Mouse (Mus musculus): ENCODE data around the gene Sf3b1. TPM values are rescaled to one million over a fixed set of nuclear protein-coding genes. Genes with fewer than 3 reads are reported as not detected.
"Not testable (repeated sequence)": the region's sequence is repeated elsewhere in the genome, so short reads cannot be mapped to it uniquely, and the experiment has no call there.

Sf3b1 gene
- polyA plus RNA-seq, 1 experiment = 180 TPM

DNA sequence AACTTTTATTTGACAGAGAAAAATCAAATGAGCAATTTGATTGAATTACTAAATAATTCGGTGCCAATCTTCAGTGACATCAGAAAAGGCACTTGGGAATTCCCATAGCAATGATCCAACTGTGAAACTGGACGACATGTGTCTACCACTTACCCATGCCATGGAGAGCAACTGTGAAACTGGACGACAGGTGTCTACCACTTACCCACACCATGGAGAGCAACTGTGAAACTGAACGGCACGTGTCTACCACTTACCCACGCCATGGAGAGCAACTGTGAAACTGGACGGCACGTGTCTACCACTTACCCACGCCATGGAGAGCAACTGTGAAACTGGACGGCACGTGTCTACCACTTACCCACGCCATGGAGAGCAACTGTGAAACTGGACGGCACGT lies 70.3 kb downstream of the Sf3b1 start:
- DNase-seq (ENCODE audit: low spot score) = not testable (repeated sequence)

DNA sequence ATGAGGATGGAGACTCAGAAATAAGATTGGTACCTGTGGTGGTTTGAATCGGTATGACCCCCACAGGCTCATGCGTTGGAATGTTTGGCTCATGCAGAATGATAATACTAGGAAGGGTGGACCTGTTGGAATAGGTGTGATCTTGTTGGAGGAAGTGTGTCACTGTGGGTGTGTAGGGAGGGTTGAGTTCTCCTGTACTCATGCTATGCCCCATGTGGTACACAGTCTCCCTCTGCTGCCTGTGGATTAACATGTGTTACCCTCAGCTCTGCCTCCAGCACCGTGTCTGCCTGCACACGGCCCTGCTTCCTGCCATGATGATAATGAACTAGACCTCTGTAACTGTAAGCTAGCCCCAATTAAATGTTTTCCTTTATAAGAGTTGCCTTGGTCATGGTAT lies 72.4 kb downstream of the Sf3b1 start:
- DNase-seq (ENCODE audit: low spot score) = no peak

DNA sequence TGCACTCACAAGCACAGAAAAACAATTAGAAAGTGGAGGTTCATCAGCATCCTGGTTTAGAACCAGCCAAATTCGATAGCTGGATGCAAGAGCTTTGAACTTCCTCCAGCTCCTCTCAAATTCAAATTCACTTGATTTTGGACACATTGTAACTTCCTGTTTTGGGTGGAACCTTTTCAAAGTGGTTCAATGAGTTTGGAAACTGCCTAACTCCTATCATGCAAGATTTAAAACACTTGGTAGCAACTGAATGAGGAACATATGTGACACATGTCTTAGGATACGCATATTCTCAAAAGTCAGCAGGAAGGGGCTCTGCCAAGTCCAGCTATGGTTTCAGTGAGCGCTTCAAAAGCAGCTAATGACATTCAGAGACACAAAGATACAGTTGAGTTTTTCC lies 82.6 kb downstream of the Sf3b1 start:
- DNase-seq (ENCODE audit: low spot score) = no peak

DNA sequence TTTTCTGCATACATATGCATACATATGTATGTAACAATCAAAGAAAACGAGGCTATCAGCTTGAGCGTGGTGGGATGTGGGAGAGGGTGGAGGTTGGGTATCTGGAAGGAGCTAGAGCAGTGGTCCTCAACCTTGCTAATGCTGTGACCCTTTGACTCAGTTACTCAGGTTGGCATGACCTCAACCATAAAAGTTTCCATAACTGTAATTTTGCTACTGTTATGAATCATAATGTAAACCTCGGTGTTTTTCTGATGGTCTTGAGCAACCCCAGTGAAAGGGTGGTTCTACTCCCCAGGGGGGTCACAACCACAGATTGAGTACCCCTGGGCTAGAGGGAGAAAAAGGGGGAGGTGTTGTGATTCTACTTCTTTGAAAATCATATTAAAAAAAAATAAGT lies 91.8 kb downstream of the Sf3b1 start:
- DNase-seq (ENCODE audit: low spot score) = no peak

Other genes starting within 250 kb of the Sf3b1 start
- 28.1 and 30.7 TPM in 2 replicates for gene Ankrd44, start 101.1 kb downstream of the Sf3b1 start, polyA plus RNA-seq (2012; rRNA removed)
- 63.1 and 78.4 TPM in 2 replicates for gene Coq10b, start 25.3 kb upstream of the Sf3b1 start, polyA plus RNA-seq (2012; rRNA removed)
- gene Hspe1, start 60.7 kb upstream of the Sf3b1 start, polyA plus RNA-seq (2012; rRNA removed) = 149 and 170 TPM in 2 replicates
- gene Hspd1, start 60.8 kb upstream of the Sf3b1 start, polyA plus RNA-seq (2012; rRNA removed) = 81.3 and 84.3 TPM in 2 replicates
- 47.7 and 50.7 TPM in 2 replicates for gene Mob4, start 103.8 kb upstream of the Sf3b1 start, polyA plus RNA-seq (2012; rRNA removed)
- 7.1 and 8.7 TPM in 2 replicates for gene Rftn2, start 199.3 kb upstream of the Sf3b1 start, polyA plus RNA-seq (2012; rRNA removed)
- gene Mars2, start 209.7 kb upstream of the Sf3b1 start, polyA plus RNA-seq (2012; rRNA removed) = 1.6 and 1.9 TPM in 2 replicates